Mouse (Mus musculus): ENCODE measurements at regions not wholly inside any gene's neighbourhood (a gene's known extent, or its start where the extent isn't known, plus 50 kb on each side); places are given as distances from the start of the nearest gene placed in this dataset.
A peak's percentile ranks its signal among the peaks of the same experiment; 100 is the strongest.

DNA sequence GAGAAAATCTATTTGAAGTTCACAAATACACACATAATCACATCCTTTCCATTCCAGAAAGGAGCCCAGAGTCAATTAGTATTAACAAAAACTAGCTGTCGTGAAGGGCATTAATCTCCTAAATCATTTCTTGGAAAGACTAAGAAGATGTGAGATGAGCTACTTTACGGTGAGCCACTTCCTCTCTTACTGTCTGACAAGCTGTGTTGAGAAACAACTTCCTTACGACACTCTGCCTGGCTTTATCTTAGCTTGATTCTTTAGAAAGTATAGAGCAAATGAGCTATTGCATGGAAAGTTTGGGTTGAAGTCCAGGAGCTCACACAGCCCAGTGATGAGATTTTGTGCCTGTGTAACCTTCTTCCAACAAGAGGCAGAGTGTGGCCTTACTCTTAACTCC lies 85.2 kb upstream of the Tmem150c start:
- DNase-seq, result no peak

DNA sequence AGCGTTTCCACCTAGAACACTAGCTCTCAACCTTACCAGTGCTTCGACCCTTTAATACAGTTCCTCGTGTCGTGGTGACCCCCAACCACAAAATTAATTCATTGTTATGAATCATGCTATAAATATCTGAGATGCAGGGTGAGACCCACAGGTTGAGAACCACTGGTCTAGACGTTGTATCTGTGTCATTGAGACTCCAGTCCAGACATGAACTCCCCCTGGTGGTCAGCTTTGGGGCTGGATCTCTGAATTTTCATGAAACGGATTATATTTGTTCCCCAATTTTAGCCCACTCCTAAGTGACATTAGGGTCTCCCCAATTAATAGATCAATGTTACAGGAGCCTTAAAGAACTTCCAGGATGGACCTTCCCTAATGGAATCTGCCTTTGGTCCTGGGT lies 81.3 kb upstream of the Tmem150c start:
- DNase-seq, result peak in 1 of 2 experiments; percentile 59

DNA sequence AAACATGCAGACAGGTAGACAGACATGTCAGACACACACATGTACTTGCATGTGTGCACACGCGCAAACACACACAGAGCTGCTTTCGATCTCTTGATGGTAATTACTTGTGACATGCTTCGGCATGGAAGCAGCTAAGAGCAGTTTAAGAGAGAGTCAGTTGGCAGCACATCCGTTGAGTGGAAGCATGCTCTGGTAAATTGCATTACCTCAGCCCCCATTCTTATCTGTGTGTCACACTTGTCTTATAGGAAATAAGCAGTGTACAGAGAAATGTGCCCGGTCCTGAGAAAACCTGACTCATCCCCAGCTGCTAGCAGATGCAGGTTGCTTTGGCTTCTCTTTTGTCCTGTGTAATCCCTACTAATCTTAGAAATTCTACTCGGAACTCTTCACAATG lies 80.0 kb upstream of the Tmem150c start:
- no peak for DNase-seq

DNA sequence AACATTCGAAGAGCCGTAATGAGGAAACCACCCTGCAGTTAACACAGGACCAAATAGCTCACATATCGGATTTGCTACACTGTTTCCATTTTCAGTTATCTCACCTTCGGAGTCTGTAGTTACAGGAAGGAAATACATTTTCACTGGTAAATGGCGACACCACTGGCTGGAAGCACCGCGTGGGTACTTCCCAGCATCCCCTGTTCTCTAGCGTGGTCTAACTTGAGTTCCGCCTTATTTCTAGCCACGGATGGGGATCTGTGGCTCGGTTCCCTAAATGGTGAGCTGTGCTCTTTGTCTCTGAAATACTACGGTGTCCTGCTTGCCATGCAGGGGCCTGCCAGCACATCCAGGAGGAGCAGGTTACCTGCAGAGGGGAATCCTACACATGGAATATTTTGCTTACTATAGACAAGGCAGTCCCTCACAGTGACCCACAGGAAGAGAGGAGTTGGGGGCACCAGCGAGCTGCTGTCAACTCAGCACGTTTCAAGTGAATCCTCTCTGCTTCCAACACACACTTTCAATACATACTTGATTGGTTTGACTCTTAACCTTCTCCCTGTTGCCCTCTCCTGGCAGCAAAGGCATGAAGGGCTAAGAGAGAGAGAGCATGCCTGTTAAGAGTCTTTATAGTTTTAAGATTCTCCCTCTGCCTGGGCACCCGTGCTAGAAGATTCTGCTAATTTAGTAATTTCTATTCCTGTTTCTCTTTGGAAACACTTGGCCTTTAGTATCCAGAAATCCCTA lies 78.9 kb upstream of the Tmem150c start:
- no peak for DNase-seq

DNA sequence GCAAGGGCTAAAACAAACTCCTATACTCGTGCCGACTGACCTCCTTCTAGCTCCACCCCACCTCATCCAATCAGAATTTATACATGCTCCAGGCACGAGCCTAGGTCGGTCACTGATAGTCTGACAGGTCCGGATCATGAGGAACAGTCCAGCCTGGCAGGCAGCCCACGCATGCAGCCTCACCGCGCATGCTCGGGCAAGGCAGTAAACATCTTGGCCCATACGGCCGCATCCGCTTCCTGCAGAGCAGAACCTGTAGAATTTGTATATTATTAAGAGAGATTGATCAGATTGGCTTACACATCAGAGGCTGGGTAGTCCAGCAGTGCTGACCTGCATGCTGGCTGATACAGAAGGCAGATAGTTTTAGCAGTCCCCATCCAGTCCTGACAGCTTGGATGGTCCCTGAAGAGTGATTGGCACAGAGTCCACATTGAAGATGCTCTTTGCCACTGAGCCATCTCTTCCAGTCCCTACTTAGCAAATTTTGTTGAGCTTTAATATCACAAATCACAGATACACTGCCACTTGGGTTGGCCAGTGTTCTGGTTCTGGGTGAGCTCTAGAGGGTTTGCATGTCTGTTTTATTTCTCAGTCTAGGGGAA lies 78.2 kb upstream of the Tmem150c start:
- no peak for DNase-seq

DNA sequence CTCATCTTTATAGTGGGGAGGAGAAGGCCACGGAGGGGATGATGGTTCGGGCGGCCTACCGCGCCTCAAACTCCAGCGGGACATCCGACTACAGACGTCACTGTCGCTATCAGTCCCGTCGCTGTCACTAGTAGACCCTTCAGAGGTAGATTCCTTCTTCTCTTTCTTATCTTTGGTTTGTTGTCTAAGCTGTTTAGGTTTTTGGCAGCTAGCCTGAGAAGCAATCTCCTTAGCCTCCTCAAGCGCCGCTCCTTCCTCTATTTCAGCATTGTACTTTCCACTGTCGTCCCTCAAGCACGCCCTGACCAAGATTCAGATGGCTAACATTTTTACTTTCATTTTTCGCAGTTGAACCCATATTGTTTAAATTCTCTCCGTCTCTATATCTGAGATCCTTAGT lies 76.7 kb upstream of the Tmem150c start:
- no peak for DNase-seq

DNA sequence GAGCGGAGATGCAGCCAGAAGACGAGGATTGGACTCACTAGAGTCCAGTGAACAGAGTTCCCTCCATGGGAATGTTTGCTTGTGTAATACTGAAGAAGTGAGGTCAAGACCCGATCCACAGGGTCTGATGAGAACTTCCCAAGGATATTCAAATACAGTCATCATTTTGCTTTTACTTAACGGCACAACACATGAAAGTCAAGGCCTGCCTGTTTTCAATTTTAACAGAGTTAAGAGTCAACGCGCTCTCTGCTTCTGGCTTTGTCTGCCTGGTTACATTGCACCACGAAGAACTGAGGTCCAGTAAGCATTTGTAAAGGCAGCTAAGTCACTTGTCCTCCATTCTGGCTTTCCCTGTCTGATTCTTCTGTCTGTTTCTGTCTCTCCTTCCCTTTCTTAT lies 72.5 kb upstream of the Tmem150c start:
- no peak for DNase-seq

DNA sequence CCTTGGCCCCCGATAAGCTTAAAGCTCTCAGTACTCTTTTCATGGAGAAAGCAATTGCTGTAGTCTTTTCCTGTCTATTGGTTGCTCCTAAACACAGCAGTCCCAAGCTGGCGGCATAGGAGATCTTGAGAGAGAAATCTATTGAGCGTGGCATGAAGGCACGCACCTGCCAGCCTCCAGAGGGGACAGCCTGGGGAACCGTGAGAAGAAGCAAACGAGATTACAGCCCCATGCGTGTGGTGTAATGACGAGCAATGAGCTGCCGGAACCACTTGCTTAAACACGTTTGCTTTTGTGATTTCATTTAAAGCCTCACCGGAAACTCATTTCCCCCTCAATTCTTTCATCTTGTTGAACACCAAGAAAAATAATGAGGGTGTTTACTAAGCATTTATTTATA lies 72.0 kb upstream of the Tmem150c start:
- DNase-seq, result no peak

DNA sequence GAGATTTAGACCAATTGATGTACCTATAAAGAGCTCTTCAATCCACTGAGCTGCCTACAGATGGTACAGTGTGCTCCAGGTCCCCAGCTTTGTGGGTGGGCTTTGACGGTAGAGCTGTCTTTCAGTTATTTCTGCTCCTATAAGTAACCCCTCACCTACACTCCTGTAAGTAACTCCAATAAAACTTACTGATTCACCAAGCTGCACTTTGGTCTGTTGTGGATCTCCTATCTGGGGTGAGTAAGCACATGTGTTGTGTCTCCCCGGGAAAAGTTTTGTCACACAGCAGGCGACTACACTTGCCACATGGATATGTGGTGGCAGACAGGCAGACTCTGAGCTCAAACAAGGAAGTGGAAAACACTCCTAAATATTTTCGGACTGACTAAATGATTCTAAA lies 70.4 kb upstream of the Tmem150c start:
- no peak for DNase-seq

DNA sequence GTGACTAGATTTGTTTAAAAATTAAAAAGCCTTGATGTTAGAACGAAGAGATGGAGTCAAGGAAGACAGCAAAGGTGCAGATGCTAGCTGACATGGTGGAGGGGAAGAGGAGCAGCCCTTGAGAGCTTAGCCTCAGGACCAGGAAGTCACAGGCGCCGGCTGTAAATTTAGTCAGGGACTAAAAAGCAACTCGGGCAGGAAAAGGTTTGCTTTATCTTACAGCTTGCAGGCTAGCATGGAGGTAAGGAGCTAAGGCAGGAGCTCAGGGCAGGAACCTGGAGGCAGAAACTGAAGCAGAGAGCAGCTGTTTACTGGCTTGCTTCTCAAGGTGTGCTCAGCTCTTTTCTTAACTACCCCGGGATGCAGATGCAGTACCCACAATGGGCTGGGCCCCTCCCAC lies 68.3 kb upstream of the Tmem150c start:
- DNase-seq, result no peak

DNA sequence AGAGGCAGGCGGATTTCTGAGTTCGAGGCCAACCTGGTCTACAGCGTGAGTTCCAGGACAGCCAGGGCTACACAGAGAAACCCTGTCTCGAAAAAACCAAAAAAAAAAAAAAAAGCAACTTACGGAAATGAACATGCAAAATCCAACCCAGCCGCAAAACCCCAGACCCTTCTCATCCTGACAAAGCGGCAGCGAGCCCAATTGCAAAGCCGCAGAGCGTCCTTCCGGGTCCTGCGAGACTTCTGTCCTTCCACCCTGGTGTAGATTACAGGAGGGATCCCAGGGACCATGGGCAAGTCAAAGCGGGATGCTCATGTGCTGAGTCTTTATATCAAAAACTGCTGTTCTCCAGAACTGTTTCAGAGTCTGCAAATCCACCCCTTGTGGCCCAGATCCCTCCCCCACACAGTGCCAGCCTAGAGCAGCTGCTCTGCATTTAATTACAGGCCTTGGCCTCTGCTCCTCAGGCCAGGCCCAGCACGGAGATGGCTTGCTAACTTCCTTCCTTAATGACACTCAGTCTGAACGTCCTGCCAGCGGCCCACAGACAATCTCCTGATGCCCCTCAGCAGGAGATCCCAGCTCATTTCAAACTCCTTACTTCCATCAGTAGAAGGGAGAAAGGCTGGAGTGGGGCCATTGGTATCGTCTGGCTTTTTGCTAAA lies 67.1 kb upstream of the Tmem150c start:
- no peak for DNase-seq

DNA sequence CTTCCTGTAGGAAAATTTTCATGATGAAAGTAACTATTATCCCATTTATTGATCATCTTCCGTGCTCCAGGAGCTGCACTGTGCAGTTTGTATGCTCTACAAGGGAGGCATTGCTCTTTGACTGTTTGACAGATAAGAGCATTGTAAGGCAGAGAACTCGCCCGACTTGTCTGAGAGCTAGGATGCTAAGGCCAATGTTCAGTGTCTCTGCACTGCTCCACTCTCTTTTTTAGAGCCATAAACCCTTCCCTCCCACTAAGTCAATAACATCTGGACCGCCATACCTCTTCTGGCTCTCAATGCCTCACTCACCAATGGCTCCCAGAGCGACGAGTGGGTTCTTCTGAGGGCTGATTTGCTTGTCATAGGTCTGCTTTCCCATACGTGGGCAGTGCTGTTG lies 65.9 kb upstream of the Tmem150c start:
- no peak for DNase-seq

DNA sequence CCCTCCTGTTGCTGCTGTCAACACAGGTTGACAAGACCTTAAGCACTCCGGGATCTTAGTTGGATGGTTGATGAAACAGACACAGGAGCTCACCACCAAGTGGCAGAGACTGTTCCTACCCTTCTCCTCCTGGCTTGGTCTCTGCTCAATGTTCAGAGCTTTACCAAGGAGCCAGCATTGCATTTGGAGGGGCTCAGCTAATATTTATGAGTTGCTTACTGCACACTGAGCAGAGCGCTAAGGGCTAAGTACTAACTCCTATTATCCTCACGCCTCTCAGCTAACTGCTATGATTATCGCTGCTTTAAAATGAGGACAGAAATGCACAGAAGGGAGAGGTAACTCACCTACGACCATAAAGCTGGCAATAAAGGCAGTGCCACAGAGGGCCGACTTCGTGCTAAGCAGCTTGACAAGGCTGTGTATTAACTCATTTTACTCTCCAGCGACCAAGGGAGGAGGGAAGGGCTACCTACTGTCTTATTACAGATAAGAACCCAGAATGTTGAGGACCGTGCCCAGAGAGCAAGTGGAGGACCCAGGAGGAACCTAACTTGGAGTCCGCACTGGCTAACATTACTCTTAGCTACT lies 65.3 kb upstream of the Tmem150c start:
- no peak for DNase-seq

DNA sequence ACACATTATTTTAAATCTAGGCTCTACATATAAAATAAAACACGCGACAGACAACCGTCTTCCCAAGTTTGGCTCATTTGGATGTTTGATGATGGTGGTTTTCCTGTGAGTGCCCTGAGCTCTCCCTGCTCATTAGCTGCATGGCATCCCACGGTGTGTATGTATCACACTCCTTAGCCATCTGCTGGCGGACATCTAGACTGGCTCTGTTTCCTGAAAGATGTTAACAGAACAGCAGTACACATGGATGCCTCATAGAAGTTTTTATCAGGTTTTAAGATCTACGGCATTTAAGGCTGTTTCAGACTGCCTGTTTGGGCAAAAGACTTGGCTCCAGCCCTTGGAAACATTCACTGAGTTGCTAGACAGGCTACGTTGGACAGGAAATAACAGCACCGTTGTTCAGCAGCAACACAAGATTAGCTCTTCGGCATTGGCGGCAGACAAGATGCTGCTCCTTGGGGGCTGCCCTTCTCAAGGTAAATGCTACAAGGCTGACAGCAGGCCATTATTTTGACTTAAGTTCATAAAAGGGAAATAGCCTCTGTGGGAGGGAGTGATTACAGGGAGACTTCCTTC lies 61.5 kb upstream of the Tmem150c start:
- DNase-seq, result peak; percentile 6 to 10

DNA sequence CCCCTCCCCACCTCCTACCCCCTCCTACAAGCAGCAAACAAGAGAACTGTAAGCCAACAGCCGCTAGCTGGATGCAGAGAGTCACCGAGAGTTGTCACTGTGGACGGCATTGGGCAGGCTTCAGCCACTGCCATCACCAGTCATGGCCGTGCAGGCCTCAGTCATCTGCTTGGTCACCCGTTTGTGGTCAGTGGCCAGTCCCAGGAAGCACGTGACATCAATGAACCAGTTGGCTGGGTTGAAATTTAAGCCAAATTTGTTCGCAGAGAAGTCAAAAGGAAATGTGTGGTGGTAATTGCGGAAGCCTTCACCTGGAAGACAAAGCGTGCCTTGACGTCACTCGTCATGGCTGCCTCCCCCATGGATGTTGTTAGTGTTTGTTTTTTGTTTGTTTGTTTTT lies 60.7 kb upstream of the Tmem150c start:
- peak in 1 of 2 experiments; percentile 9 for DNase-seq

DNA sequence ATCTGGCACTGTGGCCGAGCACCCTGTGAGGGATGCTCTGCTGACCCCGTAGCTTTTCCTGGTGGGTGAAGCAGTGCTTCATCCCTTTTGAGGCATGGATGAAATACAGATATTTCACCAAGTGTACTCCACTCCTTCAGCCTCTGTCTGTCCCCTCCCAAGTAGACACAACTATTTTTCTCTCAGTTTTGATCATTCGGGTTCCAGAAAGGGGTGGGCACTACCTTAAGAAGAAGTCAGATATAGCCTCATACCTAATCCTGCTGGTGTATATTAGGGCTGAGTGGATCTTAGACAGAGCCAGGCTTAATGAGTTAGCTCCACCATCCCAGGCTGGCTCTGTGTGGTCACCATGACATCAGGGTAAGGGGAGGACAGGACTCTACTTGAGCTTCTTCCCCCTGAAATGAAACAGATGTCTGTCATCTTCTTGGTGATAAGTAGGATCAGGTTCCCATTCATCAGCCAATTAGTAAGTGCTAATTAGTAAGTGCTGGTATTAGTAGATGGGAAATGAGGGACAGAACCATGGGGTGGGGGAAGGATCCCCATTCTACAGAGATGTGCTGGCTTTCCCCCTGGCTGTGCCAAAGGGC lies 58.7 kb upstream of the Tmem150c start:
- no peak for DNase-seq

DNA sequence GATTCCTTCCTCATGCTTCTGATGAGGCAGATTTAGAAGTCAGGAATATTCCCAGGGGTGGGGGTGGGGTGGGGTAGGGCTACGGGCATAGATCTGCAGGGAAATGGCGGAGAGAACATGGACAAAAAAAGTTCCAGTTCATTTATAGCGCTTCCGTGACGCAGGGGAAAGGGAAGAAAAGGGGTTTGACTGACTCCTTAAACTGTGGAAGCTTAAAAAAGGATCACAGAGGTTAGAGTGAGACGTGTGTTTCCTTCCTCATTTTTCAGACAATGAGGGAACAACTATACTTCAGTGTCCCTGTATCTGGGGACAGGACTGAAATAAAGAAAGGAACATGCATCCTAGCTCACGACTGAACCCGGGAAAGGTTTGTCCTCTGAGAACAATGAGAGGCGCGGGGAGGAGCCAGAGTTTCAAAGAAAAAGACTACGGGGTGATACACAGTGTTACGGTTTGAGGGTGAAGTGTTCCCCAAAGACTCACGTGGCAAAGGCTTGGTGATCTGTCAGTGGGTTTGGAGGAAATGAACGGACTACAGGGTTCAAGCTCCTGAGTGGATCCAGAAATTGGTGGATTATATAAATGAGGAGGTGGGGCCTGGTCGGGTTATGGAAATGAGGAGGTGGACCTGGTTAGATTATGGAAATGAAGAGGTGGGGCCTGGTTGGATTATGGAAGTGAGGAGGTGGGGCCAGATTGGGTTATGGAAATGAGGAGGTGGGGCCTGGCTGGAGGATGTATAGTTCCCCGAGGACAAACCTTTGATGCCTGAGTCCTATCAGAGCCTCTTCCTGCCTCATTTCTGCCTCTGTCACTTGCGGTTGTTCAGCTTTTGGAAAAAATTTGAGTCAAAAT lies 57.8 kb upstream of the Tmem150c start:
- no peak for DNase-seq

DNA sequence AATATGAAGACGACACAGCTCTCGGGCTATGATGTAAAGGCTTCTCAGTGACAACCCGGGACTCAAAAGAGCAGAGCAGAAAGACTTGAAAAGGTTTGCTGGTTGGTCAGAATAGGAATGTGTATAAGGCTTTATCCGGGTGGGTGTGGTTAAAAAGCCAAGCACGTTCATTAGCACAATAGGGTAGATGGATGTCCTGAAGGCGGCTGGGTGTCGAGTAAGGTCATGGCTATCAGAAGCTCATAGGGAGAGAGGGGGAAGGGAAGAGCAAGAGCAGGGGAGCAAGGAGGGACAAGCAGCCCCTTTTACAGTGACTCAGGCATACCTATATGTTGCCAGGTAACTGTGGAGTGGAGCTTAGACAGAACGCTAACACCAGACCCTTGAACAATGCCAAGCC lies 54.3 kb upstream of the Tmem150c start:
- no peak for DNase-seq

DNA sequence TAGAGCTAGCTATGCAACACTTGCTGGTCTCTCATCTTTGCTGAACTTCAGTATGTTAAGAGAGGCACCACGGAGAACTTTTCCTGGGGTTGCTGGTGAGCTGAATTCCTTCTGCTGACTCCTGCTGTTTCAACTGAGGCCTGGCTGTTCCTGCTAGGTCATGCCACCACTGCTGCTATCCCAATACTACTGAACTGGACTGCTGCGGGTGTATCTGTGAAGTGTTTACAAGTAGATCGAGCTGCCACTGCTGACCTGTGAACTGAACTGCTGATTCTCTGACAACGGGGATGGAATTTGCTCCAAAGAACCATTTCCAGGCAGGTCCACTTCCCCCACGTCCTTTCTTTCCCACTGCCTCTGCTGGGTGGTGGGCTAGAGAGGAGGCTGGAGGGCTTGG lies 51.1 kb upstream of the Tmem150c start:
- DNase-seq, result no peak
